In the genomic region with DNA sequence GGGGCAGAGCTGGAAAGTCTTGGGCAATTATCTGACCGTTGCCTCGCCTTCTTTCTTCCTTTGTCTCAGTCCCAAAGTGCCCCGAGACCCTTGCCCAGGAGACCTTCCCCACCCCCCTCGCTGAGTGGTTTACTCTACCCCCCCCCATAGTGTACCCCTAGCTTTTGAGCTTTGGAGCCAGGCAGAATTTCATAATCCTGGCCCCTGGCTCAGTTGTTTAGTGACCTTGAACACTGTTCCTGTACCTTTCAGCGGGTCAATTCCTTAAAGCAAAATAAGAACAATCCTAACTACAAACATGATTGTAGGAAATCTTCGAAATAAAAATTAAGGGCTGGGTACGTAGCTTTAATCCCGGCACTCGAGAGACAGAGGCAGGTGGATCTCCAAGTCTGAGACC, we compare ENCODE assay signal across 1 mouse cellular context.
TF ChIP-seq lines count a peak whose summit lies in the region.

No protein-coding gene starts in this region.

TF ChIP-seq in CH12.LX, 34 proteins besides CTCF, POLR2A, EP300 and RAD21:
- TF ChIP-seq PAX5 (IDR thresholded peaks at IDR 0.05; ENCODE audit: low read length) (no peak), MEF2A (IDR thresholded peaks at IDR 0.05; ENCODE audit: borderline replicate concordance, low read depth, low read length) (no peak), IRF4 (IDR thresholded peaks at IDR 0.05; ENCODE audit: low read depth, low read length) (no peak), CHD2 (IDR thresholded peaks at IDR 0.05; ENCODE audit: low read length) (no peak)
